Mouse (Mus musculus) kidney, adult 18-20 months (tissue): Measurements from ENCODE around the gene Ncdn.

Experiments used
- DNase-seq: peaks from one replicate; pipeline ENCODE4 v3.0.0; 2021

Gene Ncdn

DNA sequence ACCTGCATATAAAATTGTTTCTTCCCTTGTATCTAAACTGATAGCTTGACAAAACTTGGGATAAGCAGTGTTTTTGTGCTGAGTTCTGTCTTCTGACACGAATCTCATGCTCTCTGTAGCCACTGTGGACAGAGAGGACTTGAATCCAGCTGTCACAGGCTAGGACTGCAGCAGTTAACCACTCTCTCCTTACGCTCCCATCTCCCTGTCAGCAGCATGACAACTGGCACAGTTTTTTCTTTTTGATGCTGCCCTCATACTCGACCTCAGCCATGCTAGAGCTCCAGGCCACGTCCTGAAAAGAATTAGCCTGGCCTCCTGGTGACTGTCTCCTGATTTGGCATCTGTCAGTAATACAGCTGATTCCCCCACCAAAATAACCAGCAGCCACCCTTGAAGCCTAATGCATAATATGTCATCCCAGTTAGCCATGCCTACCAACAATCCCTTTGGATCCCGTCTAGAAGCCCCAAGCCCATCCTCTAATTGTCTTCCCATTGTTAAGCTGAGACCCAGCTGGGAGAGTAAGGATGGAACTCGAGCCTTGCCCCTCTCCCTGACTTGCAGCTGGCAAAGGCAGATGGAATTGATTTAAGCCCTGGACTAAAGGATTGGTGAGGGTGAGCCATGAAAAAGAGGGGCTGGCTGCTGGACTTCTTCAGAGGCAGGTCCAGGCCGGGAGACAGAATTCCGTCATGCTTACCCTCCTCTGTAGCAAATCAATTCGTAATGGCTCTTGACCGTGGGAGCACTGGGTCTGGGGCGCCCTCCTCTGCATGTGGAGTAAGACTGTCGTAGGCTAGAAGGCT lies 46.4 kb downstream of the Ncdn start:
- no peak for DNase-seq

DNA sequence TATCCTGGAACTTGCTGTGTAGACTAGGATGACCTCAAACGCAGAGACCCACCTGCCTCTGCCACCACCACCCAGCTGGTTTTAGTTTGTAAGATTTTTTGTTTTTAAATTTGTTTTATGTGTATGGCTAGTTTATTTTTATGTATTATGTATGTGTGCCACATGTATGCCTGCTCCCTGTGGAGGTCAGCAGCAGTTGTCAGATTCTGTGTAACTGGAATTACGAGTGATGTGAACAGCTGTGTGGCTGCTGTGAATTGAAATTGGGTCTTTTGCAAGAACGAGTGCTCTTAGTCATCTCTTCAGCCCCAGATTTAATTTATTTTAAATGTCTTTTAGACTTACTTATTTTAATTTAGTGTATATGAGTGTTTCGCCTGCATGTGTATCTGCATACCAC lies 56.3 kb downstream of the Ncdn start:
- no peak for DNase-seq
